Mouse (Mus musculus) cortical plate, adult 2 months (tissue): ENCODE measurements around the gene Optc. TPM values are rescaled to one million over a fixed set of nuclear protein-coding genes. Genes with fewer than 3 reads are reported as not detected.

Experiments used
- H3K27ac ChIP-seq: fragments of 200-500 bp; 2 replicates; pipeline ENCODE4 v1.5.1; 2012; ENCODE audit warnings: low read length, control low read depth, inconsistent platforms; ENCODE audit not compliant: insufficient read depth
- H3K4me1 ChIP-seq: fragments of 200-500 bp; 2 replicates; pipeline ENCODE4 v1.6.1; 2011; ENCODE audit warnings: low read length; ENCODE audit not compliant: control insufficient read depth, insufficient read depth
- H3K4me3 ChIP-seq: fragments of 200-500 bp; 2 replicates; pipeline ENCODE4 v1.5.1; 2011; ENCODE audit warnings: mild to moderate bottlenecking, low read length, control low read depth; ENCODE audit not compliant: insufficient read depth
- CTCF ChIP-seq: fragments of 200-500 bp; IDR thresholded peaks from 2 replicates; pipeline ENCODE4 v1.5.1; 2011; ENCODE audit warnings: mild to moderate bottlenecking, control low read depth, low read length; ENCODE audit not compliant: insufficient read depth; ENCODE audit errors: extremely low read depth
- POLR2A ChIP-seq: fragments of 200-500 bp; IDR thresholded peaks from 2 replicates; pipeline ENCODE4 v1.6.1; 2011; ENCODE audit warnings: mild to moderate bottlenecking, low read length, control low read depth; ENCODE audit not compliant: insufficient read depth; ENCODE audit errors: extremely low read depth
- polyA plus RNA-seq: library from polyadenylated mRNA; depleted of rRNA; stranded (reverse); fragments of >200 nt; gene quantifications from 2 replicates; pipeline ENCODE4 v1.2.3, GENCODE M21; 2012; rRNA removed

Gene Optc
- 0.78 and 1.1 TPM in 2 replicates for polyA plus RNA-seq

- peak within 1 kb of the TSS; percentile 21 for H3K4me3 ChIP-seq
- TF ChIP-seq POLR2A, result no peak
- no peak for TF ChIP-seq CTCF
- 0 out of 2 replicates have a peak within 1 kb of the TSS, but pooled peaks have one; percentile 30 for H3K27ac ChIP-seq
- peaks cover 6% of the 10 kb centered on the region; the same call in 1 of the 2 replicates for H3K4me1 ChIP-seq
Observed at GRCm38 (mm10) chr1:133907949-133908658, at the start of gene Optc. Gene Optc, minus strand, starts transcription at chr1:133907999.

GRCm38 (mm10) chr1:133954009-133954408, 46.2 kb upstream of the Optc start:
- Histone ChIP-seq H3K4me1 (no peaks in the 10 kb centered on the region; the same call in 1 of the 2 replicates), H3K27ac (no peak overlapping the region), H3K4me3 (no peak overlapping the region)
- TF ChIP-seq POLR2A (no peak), CTCF (no peak)

- TF ChIP-seq CTCF (no peak), POLR2A (no peak)
- H3K4me1 ChIP-seq, result no peaks in the 10 kb centered on the region; the same call in 1 of the 2 replicates
- no peak overlapping the region for H3K27ac ChIP-seq
- no peak overlapping the region for H3K4me3 ChIP-seq
Observed at GRCm38 (mm10) chr1:133953261-133953742, 45.5 kb upstream of the Optc start.

- Histone ChIP-seq H3K27ac (no peak overlapping the region), H3K4me1 (no peaks in the 10 kb centered on the region; the same call in 1 of the 2 replicates), H3K4me3 (no peak overlapping the region)
- no peak for TF ChIP-seq POLR2A
- TF ChIP-seq CTCF, result no peak
Observed at GRCm38 (mm10) chr1:133951598-133951997, 43.8 kb upstream of the Optc start.

GRCm38 (mm10) chr1:133950061-133950782, 42.4 kb upstream of the Optc start:
- Histone ChIP-seq H3K4me3 (no peak overlapping the region), H3K4me1 (no peaks in the 10 kb centered on the region; the same call in 1 of the 2 replicates), H3K27ac (no peak overlapping the region)
- no peak for TF ChIP-seq CTCF
- no peak for TF ChIP-seq POLR2A

GRCm38 (mm10) chr1:133945106-133945505, 37.3 kb upstream of the Optc start:
- H3K4me1 ChIP-seq, result no peaks in the 10 kb centered on the region
- TF ChIP-seq POLR2A, result no peak
- TF ChIP-seq CTCF, result no peak
- H3K27ac ChIP-seq, result no peak overlapping the region
- H3K4me3 ChIP-seq, result no peak overlapping the region

GRCm38 (mm10) chr1:133941904-133942303, 34.1 kb upstream of the Optc start:
- TF ChIP-seq POLR2A, result no peak
- no peak for TF ChIP-seq CTCF
- Histone ChIP-seq H3K27ac (no peak overlapping the region), H3K4me1 (peaks cover 2% of the 10 kb centered on the region; the same call in 1 of the 2 replicates), H3K4me3 (no peak overlapping the region)

GRCm38 (mm10) chr1:133941158-133941860, 33.5 kb upstream of the Optc start:
- peaks cover 2% of the 10 kb centered on the region; the same call in 1 of the 2 replicates for H3K4me1 ChIP-seq
- TF ChIP-seq CTCF (no peak), POLR2A (no peak)
- H3K4me3 ChIP-seq, result no peak overlapping the region
- H3K27ac ChIP-seq, result no peak overlapping the region

- TF ChIP-seq CTCF (no peak), POLR2A (no peak)
- H3K4me1 ChIP-seq, result peaks cover 2% of the 10 kb centered on the region; the same call in 1 of the 2 replicates
Observed at GRCm38 (mm10) chr1:133940481-133941092, 32.8 kb upstream of the Optc start.

GRCm38 (mm10) chr1:133939708-133940107, 31.9 kb upstream of the Optc start:
- no peak for TF ChIP-seq CTCF
- TF ChIP-seq POLR2A, result no peak
- peaks cover 2% of the 10 kb centered on the region; the same call in 1 of the 2 replicates for H3K4me1 ChIP-seq
- H3K4me3 ChIP-seq, result no peak overlapping the region
- H3K27ac ChIP-seq, result no peak overlapping the region

More at GRCm38 (mm10) chr1:133940481-133941092, 32.8 kb upstream of the Optc start:
- no peak overlapping the region for H3K4me3 ChIP-seq
- no peak overlapping the region for H3K27ac ChIP-seq
